ENCODE assay signal across 19 mouse cellular contexts in the genomic region with DNA sequence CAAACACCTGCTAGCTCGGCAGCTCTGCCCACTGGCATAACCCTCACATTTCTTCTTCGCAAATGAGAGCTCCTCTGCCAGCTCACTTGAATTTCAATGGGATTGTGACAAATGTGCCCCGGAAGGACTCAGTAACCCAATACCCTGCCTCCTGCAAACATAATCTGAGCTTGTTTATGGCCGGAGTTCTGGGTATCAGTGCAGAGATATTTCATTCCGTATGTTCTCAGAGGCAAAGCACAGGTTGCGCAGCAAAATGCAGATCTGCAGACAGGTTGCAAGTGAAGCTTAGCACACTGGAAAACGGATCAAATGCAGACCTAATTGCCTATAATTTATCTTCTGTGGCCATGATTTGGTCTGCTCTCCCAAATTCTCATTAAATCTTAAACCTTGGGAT.
"Had no signal": no experiment of that assay in that cellular context is flagged by ENCODE, and none has a peak within 500 bp of the region (broad histone marks: within the 10 kb centered on the region; RNA-seq: fewer than 3 reads in every experiment).

No protein-coding gene starts in this region.

- ATAC-seq: liver, postnatal 0 days; lung, postnatal 0 days; midbrain, embryonic 13.5 days had no signal

- H3K27me3 ChIP-seq: limb, embryonic 12.5 days; limb, embryonic 15.5 days; midbrain, embryonic 13.5 days had no signal

- H3K9me3 ChIP-seq: limb, embryonic 12.5 days; limb, embryonic 15.5 days; midbrain, embryonic 13.5 days had no signal

- DNase-seq: kidney, adult 11 months; kidney, postnatal 10 days; layer of hippocampus, adult 9-11 months; left cerebral cortex, postnatal 4 days; liver, postnatal 0 days; lung, embryonic 14.5 days; right cerebral cortex, postnatal 4 days; thymus, adult 2 months; thymus, postnatal 14 days; thymus, postnatal 4 days had no signal

- H3K27ac ChIP-seq: layer of hippocampus, adult 2 months; limb, embryonic 12.5 days; limb, embryonic 15.5 days; liver, embryonic 14.5 days; macrophage; midbrain, embryonic 13.5 days; stomach, postnatal 0 days had no signal

- H3K36me3 ChIP-seq: limb, embryonic 12.5 days; limb, embryonic 15.5 days; midbrain, embryonic 13.5 days had no signal

- H3K4me3 ChIP-seq: layer of hippocampus, adult 2 months; limb, embryonic 12.5 days; limb, embryonic 15.5 days; midbrain, embryonic 13.5 days had no signal

- H3K9ac ChIP-seq: limb, embryonic 12.5 days; limb, embryonic 15.5 days; liver, embryonic 14.5 days; liver, postnatal 0 days; lung, embryonic 14.5 days; midbrain, embryonic 13.5 days had no signal

- H3K4me2 ChIP-seq: limb, embryonic 12.5 days; limb, embryonic 15.5 days; liver, embryonic 11.5 days; lung, embryonic 14.5 days; midbrain, embryonic 13.5 days had no signal

- H3K4me1 ChIP-seq: limb, embryonic 12.5 days; limb, embryonic 15.5 days; midbrain, embryonic 13.5 days had no signal
